Mouse (Mus musculus): ENCODE measurements around the gene Mettl27.

The Mettl27 gene

GRCm38 (mm10) chr5:134932179-134932902, at the start of gene Mettl27:
Mettl27 (plus strand) TSS chr5:134932368.
- DNase-seq (ENCODE audit: low read depth, low spot score) = peak; percentile 90

GRCm38 (mm10) chr5:134883077-134883476, 49.1 kb upstream of the Mettl27 start:
- no peak for DNase-seq (ENCODE audit: low read depth, low spot score)

- no peak for DNase-seq (ENCODE audit: low read depth, low spot score)
Observed at GRCm38 (mm10) chr5:134887447-134888335, 44.5 kb upstream of the Mettl27 start.

- DNase-seq (ENCODE audit: low read depth, low spot score) = no peak
Observed at GRCm38 (mm10) chr5:134888505-134888904, 43.7 kb upstream of the Mettl27 start.

GRCm38 (mm10) chr5:134890601-134891054, 41.5 kb upstream of the Mettl27 start:
- DNase-seq (ENCODE audit: low read depth, low spot score) = no peak

GRCm38 (mm10) chr5:134891552-134891951, 40.6 kb upstream of the Mettl27 start:
- no peak for DNase-seq (ENCODE audit: low read depth, low spot score)

GRCm38 (mm10) chr5:134892717-134893116, 39.5 kb upstream of the Mettl27 start:
- DNase-seq (ENCODE audit: low read depth, low spot score) = no peak

- DNase-seq (ENCODE audit: low read depth, low spot score) = peak; percentile 84
Observed at GRCm38 (mm10) chr5:134895291-134895690, 36.9 kb upstream of the Mettl27 start.

- DNase-seq (ENCODE audit: low read depth, low spot score) = no peak
Observed at GRCm38 (mm10) chr5:134896965-134897364, 35.2 kb upstream of the Mettl27 start.

GRCm38 (mm10) chr5:134897596-134897995, 34.6 kb upstream of the Mettl27 start:
- DNase-seq (ENCODE audit: low read depth, low spot score) = no peak

GRCm38 (mm10) chr5:134901012-134901643, 31.0 kb upstream of the Mettl27 start:
- DNase-seq (ENCODE audit: low read depth, low spot score) = peak; percentile 88

- no peak for DNase-seq (ENCODE audit: low read depth, low spot score)
Observed at GRCm38 (mm10) chr5:134901644-134902027, 30.5 kb upstream of the Mettl27 start.

GRCm38 (mm10) chr5:134906633-134907032, 25.5 kb upstream of the Mettl27 start, which contains the start of gene Tmem270:
Tmem270 (minus strand) TSS chr5:134906733.
- no peak for DNase-seq (ENCODE audit: low read depth, low spot score)

GRCm38 (mm10) chr5:134907135-134907534, 25.0 kb upstream of the Mettl27 start:
- DNase-seq (ENCODE audit: low read depth, low spot score) = peak; percentile 96

GRCm38 (mm10) chr5:134911901-134912300, 20.3 kb upstream of the Mettl27 start:
- DNase-seq (ENCODE audit: low read depth, low spot score) = no peak

GRCm38 (mm10) chr5:134913352-134913751, 18.8 kb upstream of the Mettl27 start:
- DNase-seq (ENCODE audit: low read depth, low spot score) = no peak

- no peak for DNase-seq (ENCODE audit: low read depth, low spot score)
Observed at GRCm38 (mm10) chr5:134913753-134914152, 18.4 kb upstream of the Mettl27 start.

GRCm38 (mm10) chr5:134914510-134914909, 17.7 kb upstream of the Mettl27 start:
- no peak for DNase-seq (ENCODE audit: low read depth, low spot score)

GRCm38 (mm10) chr5:134915311-134915710, 16.9 kb upstream of the Mettl27 start, which contains the start of gene Cldn13:
Cldn13 (minus strand) TSS chr5:134915526.
- DNase-seq (ENCODE audit: low read depth, low spot score) = no peak

GRCm38 (mm10) chr5:134918071-134918832, 13.9 kb upstream of the Mettl27 start:
- peak; percentile 60 for DNase-seq (ENCODE audit: low read depth, low spot score)

GRCm38 (mm10) chr5:134919097-134919496, 13.1 kb upstream of the Mettl27 start:
- DNase-seq (ENCODE audit: low read depth, low spot score) = no peak
